Mouse (Mus musculus) midbrain, embryonic 15.5 days (tissue): ENCODE results near the gene Vps45. TPM values are rescaled to one million over a fixed set of nuclear protein-coding genes. Genes with fewer than 3 reads are reported as not detected.
A peak's percentile ranks its signal among the peaks of the same experiment; 100 is the strongest.

ENCODE experiments used
- ATAC-seq: fragments of 200-750 bp; cut with Nextera tagmentation; replicated peaks from 2 replicates; pipeline ENCODE4 v1.8.0; 2017; ENCODE audit warnings: moderate TSS enrichment
- H3K27ac ChIP-seq: fragments of 300-500 bp; sonication (generic); 2 replicates; pipeline ENCODE4 v1.5.1; 2015; ENCODE audit warnings: mild to moderate bottlenecking, inconsistent platforms
- H3K27me3 ChIP-seq: fragments of 300-500 bp; sonication (generic); replicated peaks from 2 replicates; pipeline ENCODE4 v1.6.1; 2015; ENCODE audit warnings: inconsistent platforms
- H3K36me3 ChIP-seq: fragments of 300-500 bp; sonication (generic); replicated peaks from 2 replicates; pipeline ENCODE4 v1.6.1; 2015; ENCODE audit warnings: inconsistent platforms
- H3K4me1 ChIP-seq: fragments of 300-500 bp; sonication (generic); 2 replicates; pipeline ENCODE4 v1.6.1; 2015; ENCODE audit warnings: inconsistent platforms
- H3K4me2 ChIP-seq: fragments of 300-500 bp; sonication (generic); 2 replicates; pipeline ENCODE4 v1.6.1; 2015; ENCODE audit warnings: inconsistent platforms, mild to moderate bottlenecking, moderate library complexity
- H3K4me3 ChIP-seq: fragments of 300-500 bp; sonication (generic); 2 replicates; pipeline ENCODE4 v1.5.1; 2015; ENCODE audit warnings: mild to moderate bottlenecking, inconsistent platforms
- H3K9ac ChIP-seq: fragments of 300-500 bp; sonication (generic); 2 replicates; pipeline ENCODE4 v1.6.1; 2015; ENCODE audit warnings: mild to moderate bottlenecking, inconsistent platforms
- H3K9me3 ChIP-seq: fragments of 300-500 bp; sonication (generic); 2 replicates; pipeline ENCODE4 v1.6.1; 2016; ENCODE audit warnings: inconsistent platforms
- WGBS: fragments of 180-500 bp; shearing (Covaris S2); methylation state at CpG from one replicate; pipeline ENCODE4 v1.1.7; 2015; ENCODE audit warnings: mixed read lengths; 5-methylcytosine and 5-hydroxymethylcytosine counted together
- polyA plus RNA-seq: library from polyadenylated mRNA; unstranded; fragments of >200 nt; fragmentation: Nextera tagmentation; extraction: Ambion mirVana; gene quantifications from 2 replicates; pipeline ENCODE4 v1.2.1, GENCODE M21; 2015

Gene Vps45
- 64.4 and 65.6 TPM in 2 replicates for polyA plus RNA-seq

GRCm38 (mm10) chr3:96058231-96058896 lies at the start of gene Vps45:
Gene Vps45 (minus strand): TSS chr3:96058466.
- peaks cover 23% of the 10 kb centered on the region for H3K4me1 ChIP-seq
- no peaks in the 10 kb centered on the region for H3K36me3 ChIP-seq
- H3K4me2 ChIP-seq: peak within 1 kb of the TSS; percentile 76
- ATAC-seq: peak; percentile 88
- peak within 1 kb of the TSS; percentile 57 for H3K4me3 ChIP-seq
- peak within 1 kb of the TSS; percentile 88 for H3K27ac ChIP-seq
- H3K27me3 ChIP-seq: no peaks in the 10 kb centered on the region
- WGBS: 2% methylated on average over 18 of the region's 18 CpGs
- H3K9me3 ChIP-seq: no peaks in the 10 kb centered on the region
- peak within 1 kb of the TSS; percentile 61 for H3K9ac ChIP-seq

- no peak overlapping the region for H3K27ac ChIP-seq
- H3K9ac ChIP-seq: no peak overlapping the region
- no peak for ATAC-seq
- no peaks in the 10 kb centered on the region for H3K36me3 ChIP-seq
- peaks cover 20% of the 10 kb centered on the region for H3K4me1 ChIP-seq
- no peaks in the 10 kb centered on the region for H3K27me3 ChIP-seq
- 88% methylated on average over 4 of the region's 4 CpGs for WGBS
- H3K4me3 ChIP-seq: no peak overlapping the region
- no peak overlapping the region for H3K4me2 ChIP-seq
- no peaks in the 10 kb centered on the region for H3K9me3 ChIP-seq
Measured at GRCm38 (mm10) chr3:96106151-96106550, 47.9 kb upstream of the Vps45 start.

DNA sequence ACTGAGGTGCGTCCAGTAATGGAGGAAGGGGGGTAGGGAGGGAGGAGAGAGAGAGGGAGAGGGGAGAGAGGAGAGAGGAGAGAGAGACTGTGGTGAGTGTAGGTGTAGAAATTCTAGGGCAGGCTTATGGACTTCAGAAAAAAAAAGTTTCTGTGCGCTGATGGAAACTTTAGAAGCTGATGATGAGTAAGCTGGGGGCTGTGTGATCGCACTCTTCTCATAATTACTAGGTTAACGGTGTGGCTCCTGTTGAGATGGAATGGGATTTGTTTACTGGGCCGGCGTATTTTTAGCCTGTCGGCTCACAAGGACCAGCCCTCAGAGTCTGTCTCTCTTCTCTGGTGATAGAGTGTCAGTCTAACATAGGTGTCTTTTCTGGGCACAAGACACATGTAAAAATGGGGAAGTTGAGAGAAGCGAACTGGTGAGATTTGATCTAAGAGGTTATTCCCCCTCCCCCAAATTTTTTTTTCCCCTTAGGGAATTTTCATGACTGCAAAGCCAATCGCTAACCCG lies 47.0 kb upstream of the Vps45 start:
- Histone ChIP-seq H3K27ac (no peak overlapping the region), H3K4me1 (peaks cover 20% of the 10 kb centered on the region), H3K9ac (peak overlapping the region; percentile 80; the same call in 1 of the 2 replicates), H3K36me3 (no peaks in the 10 kb centered on the region), H3K27me3 (no peaks in the 10 kb centered on the region), H3K4me3 (peak overlapping the region; percentile 74), H3K9me3 (no peaks in the 10 kb centered on the region), H3K4me2 (peak overlapping the region; percentile 73)
- ATAC-seq: 0 out of 2 replicates have a peak, but pooled peaks have one; percentile 25
- WGBS: 11% methylated on average over 10 of the region's 10 CpGs

- peak within 1 kb of the TSS; percentile 80 for H3K9ac ChIP-seq
- peak within 1 kb of the TSS; percentile 75 for H3K27ac ChIP-seq
- no peaks in the 10 kb centered on the region for H3K9me3 ChIP-seq
- H3K36me3 ChIP-seq: no peaks in the 10 kb centered on the region
- under 1% methylated on average over 84 of the region's 84 CpGs for WGBS
- no peaks in the 10 kb centered on the region for H3K27me3 ChIP-seq
- peak within 1 kb of the TSS; percentile 74 for H3K4me3 ChIP-seq
- peak; percentile 86 for ATAC-seq
- H3K4me1 ChIP-seq: peaks cover 20% of the 10 kb centered on the region
- H3K4me2 ChIP-seq: peak within 1 kb of the TSS; percentile 73
Measured at GRCm38 (mm10) chr3:96104261-96105065, 46.2 kb upstream of the Vps45 start, which contains the start of gene Otud7b. Gene Otud7b (plus strand): TSS chr3:96104527.

- H3K27ac ChIP-seq: peak overlapping the region; percentile 75
- H3K4me1 ChIP-seq: peaks cover 20% of the 10 kb centered on the region
- H3K9ac ChIP-seq: peak overlapping the region; percentile 80
- peak overlapping the region; percentile 73 for H3K4me2 ChIP-seq
- under 1% methylated on average over 8 of the region's 8 CpGs for WGBS
- peak; percentile 61 for ATAC-seq
- no peaks in the 10 kb centered on the region for H3K36me3 ChIP-seq
- no peaks in the 10 kb centered on the region for H3K9me3 ChIP-seq
- H3K27me3 ChIP-seq: no peaks in the 10 kb centered on the region
- H3K4me3 ChIP-seq: peak overlapping the region; percentile 74
Measured at GRCm38 (mm10) chr3:96103901-96104260, 45.6 kb upstream of the Vps45 start.

GRCm38 (mm10) chr3:96102100-96102872 lies 44.0 kb upstream of the Vps45 start:
- Histone ChIP-seq H3K9me3 (no peaks in the 10 kb centered on the region), H3K9ac (peak overlapping the region; percentile 10; the same call in 1 of the 2 replicates), H3K36me3 (no peaks in the 10 kb centered on the region), H3K27ac (no peak overlapping the region), H3K4me1 (peaks cover 20% of the 10 kb centered on the region), H3K4me3 (peak overlapping the region; percentile 15), H3K4me2 (peak overlapping the region; percentile 37), H3K27me3 (no peaks in the 10 kb centered on the region)
- no peak for ATAC-seq
- 14% methylated on average over 14 of the region's 14 CpGs for WGBS

DNA sequence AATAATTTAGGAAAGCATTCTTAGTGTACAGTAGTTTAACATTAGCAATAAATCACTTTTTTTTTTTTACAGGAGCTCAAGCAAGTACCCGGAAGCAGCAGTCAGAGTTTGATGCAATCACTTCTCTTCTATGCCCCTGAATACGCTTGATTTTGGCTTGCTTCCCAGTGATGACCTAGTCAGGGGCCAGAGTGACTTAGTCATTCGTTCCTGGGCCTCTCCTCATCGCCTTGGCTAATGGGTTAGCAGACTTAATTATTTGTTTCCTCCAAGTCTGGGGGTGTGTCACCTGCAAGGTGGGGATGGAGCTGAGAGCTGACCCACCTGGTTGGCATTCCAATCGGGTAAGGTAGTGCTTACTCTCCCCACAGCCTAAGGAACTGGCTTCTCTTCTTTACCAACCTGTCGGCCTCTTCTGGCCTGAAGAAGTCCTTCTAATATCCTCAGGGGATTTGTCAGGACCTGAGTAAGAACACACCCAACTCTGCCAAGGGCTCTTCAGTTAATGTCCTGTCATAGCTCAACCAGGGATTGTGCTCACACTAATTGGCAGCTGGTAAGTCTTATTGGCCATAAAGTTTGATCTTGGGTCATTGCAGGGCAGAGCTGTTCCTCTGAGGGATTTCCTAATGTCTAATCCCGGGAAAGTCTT lies 40.5 kb upstream of the Vps45 start:
- no peaks in the 10 kb centered on the region for H3K9me3 ChIP-seq
- no peak for ATAC-seq
- H3K27me3 ChIP-seq: no peaks in the 10 kb centered on the region
- 59% methylated on average over 7 of the region's 7 CpGs for WGBS
- peaks cover 7% of the 10 kb centered on the region for H3K4me1 ChIP-seq
- no peak overlapping the region for H3K4me2 ChIP-seq
- H3K4me3 ChIP-seq: no peak overlapping the region
- no peak overlapping the region for H3K27ac ChIP-seq
- H3K36me3 ChIP-seq: no peaks in the 10 kb centered on the region
- H3K9ac ChIP-seq: no peak overlapping the region

DNA sequence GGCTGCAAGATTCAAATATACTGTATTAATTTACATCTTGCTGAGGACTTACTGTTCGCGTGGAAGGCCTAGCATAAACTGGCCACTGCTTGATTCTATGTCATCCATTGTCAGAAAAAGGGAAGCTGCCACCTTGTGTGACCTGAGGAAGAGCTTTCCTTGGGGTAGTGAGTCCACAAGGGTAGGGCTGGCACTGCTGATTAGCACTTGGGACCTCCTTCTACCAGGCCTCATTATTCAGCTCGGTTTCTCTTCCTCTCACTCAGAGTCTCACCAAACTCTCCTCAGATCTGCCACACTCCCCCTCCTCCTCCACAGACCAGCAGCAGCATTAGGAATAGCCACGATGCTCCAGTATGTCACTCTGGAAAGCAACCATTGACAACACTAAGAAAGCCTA lies 39.9 kb upstream of the Vps45 start:
- 70% methylated on average over 4 of the region's 4 CpGs for WGBS
- Histone ChIP-seq H3K9ac (no peak overlapping the region), H3K36me3 (no peaks in the 10 kb centered on the region), H3K4me2 (no peak overlapping the region), H3K9me3 (no peaks in the 10 kb centered on the region), H3K27me3 (no peaks in the 10 kb centered on the region), H3K4me1 (peaks cover 7% of the 10 kb centered on the region), H3K4me3 (no peak overlapping the region), H3K27ac (no peak overlapping the region)
- no peak for ATAC-seq

DNA sequence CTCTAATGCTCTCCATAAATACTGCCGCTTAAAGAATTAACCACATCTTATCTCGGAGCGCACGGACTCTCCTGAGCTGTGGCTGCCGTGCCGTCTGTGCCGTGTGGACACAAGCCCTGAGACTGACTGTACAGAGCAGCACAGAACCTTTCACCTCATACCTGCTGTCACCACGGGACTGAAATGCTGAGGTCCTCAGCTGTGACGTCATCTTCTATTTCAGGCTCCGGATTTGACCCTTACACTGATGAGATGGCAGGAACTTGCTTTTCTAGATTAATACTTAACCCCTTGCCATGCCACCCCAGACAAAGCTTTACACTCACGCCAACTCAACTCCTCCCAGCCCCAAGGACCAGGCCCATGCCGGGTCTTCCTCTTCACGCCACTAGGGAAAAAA lies 35.9 kb upstream of the Vps45 start:
- H3K27ac ChIP-seq: no peak overlapping the region
- no peaks in the 10 kb centered on the region for H3K36me3 ChIP-seq
- H3K4me2 ChIP-seq: no peak overlapping the region
- H3K9ac ChIP-seq: no peak overlapping the region
- no peak overlapping the region for H3K4me3 ChIP-seq
- ATAC-seq: no peak
- no peaks in the 10 kb centered on the region for H3K4me1 ChIP-seq
- 84% methylated on average over 13 of the region's 13 CpGs for whole genome bisulfite sequencing
- no peaks in the 10 kb centered on the region for H3K9me3 ChIP-seq
- H3K27me3 ChIP-seq: no peaks in the 10 kb centered on the region

DNA sequence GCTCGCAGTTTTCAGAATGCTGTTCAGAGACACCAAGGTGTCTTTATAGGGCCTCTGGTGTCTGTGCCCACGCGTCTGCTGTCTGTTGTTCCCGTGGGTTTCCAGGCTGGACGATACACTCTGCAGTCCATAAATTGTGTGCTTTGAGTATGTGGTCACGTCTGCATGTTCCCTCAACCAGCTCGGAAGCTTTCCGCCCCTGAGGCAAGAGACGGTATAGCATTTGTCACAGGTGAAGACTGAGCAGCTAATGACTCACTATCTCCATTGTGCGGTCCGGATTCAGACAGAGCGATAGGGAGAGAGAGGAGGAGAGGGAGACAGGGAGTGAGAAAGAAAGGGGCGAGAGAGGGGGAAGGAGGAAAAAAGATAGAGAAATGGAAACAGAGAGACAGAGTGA lies 35.2 kb upstream of the Vps45 start:
- Histone ChIP-seq H3K36me3 (no peaks in the 10 kb centered on the region), H3K4me3 (no peak overlapping the region), H3K9ac (no peak overlapping the region), H3K27me3 (no peaks in the 10 kb centered on the region), H3K4me2 (no peak overlapping the region), H3K9me3 (no peaks in the 10 kb centered on the region), H3K4me1 (no peaks in the 10 kb centered on the region), H3K27ac (no peak overlapping the region)
- ATAC-seq: no peak
- WGBS: 73% methylated on average over 13 of the region's 13 CpGs

- Histone ChIP-seq H3K27ac (no peak overlapping the region), H3K27me3 (no peaks in the 10 kb centered on the region), H3K4me3 (no peak overlapping the region), H3K4me1 (no peaks in the 10 kb centered on the region), H3K9me3 (no peaks in the 10 kb centered on the region), H3K36me3 (no peaks in the 10 kb centered on the region), H3K4me2 (no peak overlapping the region), H3K9ac (no peak overlapping the region)
- WGBS: 42% methylated on average over 6 of the region's 6 CpGs
- no peak for ATAC-seq
Measured at GRCm38 (mm10) chr3:96091966-96092365, 33.7 kb upstream of the Vps45 start.
